Comparison of ENCODE assay signal across 21 mouse cellular contexts in genomic region chr2:121609141-121609724, GRCm38 (mm10).
DNase-seq lines count a peak whose midpoint lies in the region; ATAC-seq and TF ChIP-seq lines count a peak whose summit lies in the region.
"Had no signal": no experiment of that assay in that cellular context is flagged by ENCODE, and none has a peak within 500 bp of the region (broad histone marks: within the 10 kb centered on the region; RNA-seq: fewer than 3 reads in every experiment).

No protein-coding gene starts in this region.

- no peak for TF ChIP-seq CTCF in left cerebral cortex, adult 2 months (IDR thresholded peaks at IDR 0.05)
- no peak for TF ChIP-seq CTCF in intestine, postnatal 0 days (IDR thresholded peaks at IDR 0.05; ENCODE audit: low read depth)

- peak; percentile 58 for ATAC-seq in frontal cortex, adult (ENCODE audit: low TSS enrichment)
- ATAC-seq in intestine, postnatal 0 days = no peak
- ATAC-seq: forebrain, embryonic 13.5 days; liver, embryonic 12.5 days; liver, postnatal 0 days had no signal

- H3K9me3 ChIP-seq in intestine, postnatal 0 days (ENCODE audit: control insufficient read depth) = no peaks in the 10 kb centered on the region
- H3K9me3 ChIP-seq: forebrain, embryonic 13.5 days; liver, embryonic 12.5 days; neural tube, embryonic 12.5 days had no signal

- intact Hi-C loops in left cerebral cortex, adult 2 months (cut with DNase I) = no loop called here
- intact Hi-C loops in left cerebral cortex, postnatal 4 days (cut with DNase I) = no loop called here

- DNase-seq in frontal cortex, postnatal 10 days (ENCODE audit: low spot score in 2 of 2) = no peak
- no peak for DNase-seq in left cerebral cortex, adult 2 months (ENCODE audit: extremely low spot score in 1 of 2, low spot score in 2 of 2)
- DNase-seq in left cerebral cortex, postnatal 4 days = no peak
- peak; percentile 61 for DNase-seq in brain, adult 2 months (ENCODE audit: low read depth, low spot score)
- DNase-seq: B cell, adult 2 months; cerebellum, adult 18-20 months; cerebellum, postnatal 14 days; gastrocnemius, postnatal 14 days; heart, postnatal 14 days; kidney, adult 11 months; kidney, postnatal 36 days; liver, postnatal 0 days; lung, postnatal 36 days had no signal

- H3K27ac ChIP-seq in left cerebral cortex, adult 2 months = peak overlapping the region; percentile 81
- no peak overlapping the region for H3K27ac ChIP-seq in intestine, postnatal 0 days (ENCODE audit: low read depth, low read length)
- H3K27ac ChIP-seq: forebrain, embryonic 13.5 days; layer of hippocampus, adult 2 months; liver, embryonic 12.5 days; neural tube, embryonic 12.5 days had no signal

- no peaks in the 10 kb centered on the region for H3K27me3 ChIP-seq in intestine, postnatal 0 days (replicated peaks; ENCODE audit: control insufficient read depth, insufficient read depth, low read length)
- H3K27me3 ChIP-seq: forebrain, embryonic 13.5 days; liver, embryonic 12.5 days; midbrain, embryonic 12.5 days; neural tube, embryonic 12.5 days had no signal

- H3K9ac ChIP-seq in intestine, postnatal 0 days (ENCODE audit: low read depth, low read length) = no peak overlapping the region
- H3K9ac ChIP-seq: forebrain, embryonic 13.5 days; liver, embryonic 12.5 days; liver, postnatal 0 days; midbrain, embryonic 12.5 days; neural tube, embryonic 12.5 days had no signal

- H3K4me3 ChIP-seq in left cerebral cortex, adult 2 months = no peak overlapping the region
- no peak overlapping the region for H3K4me3 ChIP-seq in intestine, postnatal 0 days (ENCODE audit: low read depth, low read length)
- H3K4me3 ChIP-seq: forebrain, embryonic 13.5 days; layer of hippocampus, adult 2 months; liver, embryonic 12.5 days; midbrain, embryonic 12.5 days; myocyte; neural tube, embryonic 12.5 days had no signal

- no peaks in the 10 kb centered on the region for H3K4me1 ChIP-seq in intestine, postnatal 0 days (replicated peaks; ENCODE audit: control insufficient read depth, insufficient read depth, low read length)
- H3K4me1 ChIP-seq: liver, embryonic 12.5 days had no signal

- 70% methylated on average over 11 of the region's 11 CpGs for WGBS in intestine, postnatal 0 days

- H3K36me3 ChIP-seq in intestine, postnatal 0 days (ENCODE audit: control insufficient read depth, insufficient read depth) = no peaks in the 10 kb centered on the region
- H3K36me3 ChIP-seq: liver, embryonic 12.5 days; midbrain, embryonic 12.5 days; neural tube, embryonic 12.5 days had no signal

- H3K4me2 ChIP-seq in intestine, postnatal 0 days (replicated peaks; ENCODE audit: low read depth) = no peak overlapping the region
- H3K4me2 ChIP-seq: forebrain, embryonic 13.5 days; liver, embryonic 12.5 days had no signal
